Mouse (Mus musculus) left cerebral cortex, postnatal 36 days (tissue): ENCODE results near the gene Esyt1. TPM values are rescaled to one million over a fixed set of nuclear protein-coding genes. Genes with fewer than 3 reads are reported as not detected.

ENCODE experiments used
- DNase-seq, 2 experiments: peaks; one replicate each; pipeline ENCODE4 v3.0.0; 2021 to 2022; ENCODE audit warnings: low spot score in 2 of 2, mixed read lengths in 1 of 2
- intact Hi-C: fragments of 180-260 bp; cut with DNase I; formaldehyde crosslinking; loops from one replicate; pipeline ENCODE4 v1.15.1; 2025
- total RNA-seq, 2 experiments: library from RNA; stranded (reverse); gene quantifications; 2 replicates each; pipeline ENCODE4 v1.2.3; 2021

Gene Esyt1
- total RNA-seq, 2 experiments from 2014 or later = 8.5 to 9.0 TPM

GRCm38 (mm10) chr10:128544674-128545569 is 19.3 kb upstream of the Esyt1 start:
- no peak for DNase-seq

DNA sequence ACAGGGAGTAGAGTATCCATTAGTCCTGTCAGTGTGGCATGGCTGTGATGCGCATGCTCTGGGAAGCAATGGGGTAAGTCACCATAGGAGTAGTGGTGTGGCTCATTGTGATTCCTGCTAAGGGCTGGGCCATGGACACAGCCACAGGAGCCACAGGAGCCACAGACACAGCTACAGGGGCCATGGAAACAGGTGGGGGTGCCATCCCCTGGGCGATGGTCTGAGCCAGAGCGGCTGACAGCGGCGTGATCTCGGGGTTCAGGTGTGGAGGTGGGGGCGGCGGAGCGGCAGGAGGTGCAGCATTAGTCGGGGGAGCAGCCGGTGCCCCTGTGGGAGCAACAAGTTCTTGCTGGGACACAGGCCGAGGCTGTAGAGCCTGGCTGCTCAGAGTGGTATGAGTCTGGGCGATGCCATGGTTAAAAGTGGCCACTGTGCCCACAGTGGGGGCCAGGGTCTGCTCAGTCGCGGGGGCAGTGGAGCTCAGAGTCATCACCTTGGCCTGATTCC is 18.5 kb upstream of the Esyt1 start:
- no peak for DNase-seq
- intact Hi-C loops = no loop called here

More at GRCm38 (mm10) chr10:128544674-128545569, 19.3 kb upstream of the Esyt1 start:
- intact Hi-C loops = loop anchor here (5.0 kb wide), 3 partner anchors 53 to 127 kb away; partner anchors contain the start of genes Myl6, Rps26 and Suox

DNA sequence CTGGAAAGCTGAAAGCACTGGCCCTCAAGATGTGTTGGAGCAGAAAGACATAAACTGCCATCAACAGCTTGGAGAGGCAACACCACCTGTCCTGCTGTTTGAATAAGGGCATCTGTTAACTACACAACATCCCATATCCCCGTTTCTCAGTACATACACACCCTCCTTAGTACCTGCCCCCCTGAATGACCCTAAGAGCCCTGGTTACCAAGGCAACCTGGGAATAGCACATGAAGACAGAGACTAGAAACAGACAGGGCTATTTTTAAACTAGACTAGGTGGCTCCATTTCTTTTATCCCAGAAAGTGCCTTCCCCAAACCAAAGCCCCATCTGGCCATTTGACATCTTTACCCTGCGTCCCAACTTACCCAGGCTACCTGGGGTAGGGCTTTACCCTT is 17.4 kb upstream of the Esyt1 start:
- no peak for DNase-seq
- intact Hi-C loops = no loop called here

- no peak for DNase-seq
- intact Hi-C loops = no loop called here
Observed at GRCm38 (mm10) chr10:128538340-128538870, 12.7 kb upstream of the Esyt1 start.

- intact Hi-C loops = loop anchor here (2.0 kb wide), 1 partner anchor 78 kb away; the partner anchor contains the start of gene Smarcc2
- DNase-seq = peak; percentile 81 to 89
Observed at GRCm38 (mm10) chr10:128536266-128536940, 10.7 kb upstream of the Esyt1 start.

- DNase-seq = peak in 1 of 2 experiments; percentile 32
- intact Hi-C loops = loop anchor here (2.0 kb wide), 1 partner anchor 77 kb away; the partner anchor contains the start of gene Smarcc2
Observed at GRCm38 (mm10) chr10:128535624-128536265, 10.1 kb upstream of the Esyt1 start.

- no peak for DNase-seq
- intact Hi-C loops = no loop called here
Observed at GRCm38 (mm10) chr10:128535206-128535605, 9.5 kb upstream of the Esyt1 start.

DNA sequence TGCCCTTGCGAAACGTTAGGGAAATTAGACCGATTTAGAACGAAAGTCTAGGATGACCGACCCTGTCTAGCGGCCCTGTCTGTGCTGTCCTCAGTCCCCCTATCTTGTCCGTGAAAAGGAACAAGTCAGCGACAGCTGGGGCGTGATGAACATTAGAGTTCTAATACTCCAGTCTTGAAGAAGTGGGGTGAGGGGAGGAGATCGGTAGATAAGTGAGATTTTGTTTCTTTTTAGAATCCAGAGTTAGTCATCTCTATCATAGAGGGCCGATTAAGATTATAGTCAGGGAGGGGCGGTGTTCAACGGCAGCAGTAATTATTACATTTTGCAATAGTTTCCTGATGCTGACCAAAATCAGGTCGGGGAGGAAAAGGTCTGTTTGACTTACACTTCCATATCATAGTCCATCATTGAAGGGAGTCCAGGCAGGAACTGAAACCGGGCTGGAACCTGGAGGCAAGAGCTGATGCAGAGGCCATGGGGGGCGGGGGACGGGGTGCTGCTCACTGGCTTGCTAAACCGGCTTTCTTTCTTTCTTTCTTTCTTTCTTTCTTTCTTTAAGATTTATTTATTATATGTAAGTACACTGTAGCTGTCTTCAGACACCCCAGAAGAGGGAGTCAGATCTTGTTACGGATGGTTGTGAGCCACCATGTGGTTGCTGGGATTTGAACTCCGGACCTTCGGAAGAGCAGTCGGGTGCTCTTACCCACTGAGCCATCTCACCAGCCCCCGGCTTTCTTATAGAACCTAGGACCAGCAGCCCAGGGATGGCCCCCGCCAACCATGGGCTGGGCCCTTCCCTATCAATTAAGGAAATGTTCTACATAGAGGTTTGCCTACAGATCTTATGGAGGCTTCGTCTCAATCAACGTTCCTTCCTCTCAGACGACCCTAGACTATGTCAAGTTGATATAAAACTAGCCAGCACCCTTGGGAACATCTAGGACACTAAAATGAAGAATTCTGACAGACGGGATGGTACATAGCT is 990 bp upstream of the Esyt1 start:
- intact Hi-C loops = no loop called here
- DNase-seq = no peak

- intact Hi-C loops = no loop called here
- DNase-seq = peak; percentile 52 to 66
Observed at GRCm38 (mm10) chr10:128524732-128525662, 674 bp downstream of the Esyt1 start.

DNA sequence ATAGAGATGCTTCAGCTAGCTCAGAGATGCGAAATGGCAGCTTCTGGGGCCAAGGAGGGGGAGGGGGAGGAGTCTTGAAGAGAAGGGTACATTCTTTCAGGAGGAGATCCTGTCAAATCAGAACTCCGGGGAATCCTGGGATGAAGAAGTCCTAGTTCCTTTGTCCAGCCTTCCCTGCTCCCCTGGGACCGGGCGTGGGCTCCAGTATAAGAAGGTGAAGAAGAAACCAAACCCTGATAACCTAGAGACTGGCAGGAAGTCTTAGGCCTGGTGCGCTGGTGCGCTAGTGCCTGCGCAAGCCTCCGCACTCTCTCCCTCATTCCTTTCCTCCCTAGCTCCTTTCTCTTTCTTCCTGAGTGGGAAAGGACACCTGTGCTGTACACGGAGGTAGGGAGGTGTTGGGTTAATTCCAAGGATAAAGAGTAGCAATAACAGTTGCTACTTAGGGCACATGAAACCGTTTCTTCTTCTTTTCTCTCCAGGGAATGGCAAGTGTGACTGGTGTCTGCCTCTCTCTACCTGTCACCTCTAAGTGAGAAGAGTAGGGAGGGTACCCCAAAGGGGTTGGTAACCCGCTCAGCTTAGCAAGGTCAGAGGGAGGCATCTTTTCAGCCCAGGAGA is 1.4 kb downstream of the Esyt1 start:
- no peak for DNase-seq
- intact Hi-C loops = no loop called here

DNA sequence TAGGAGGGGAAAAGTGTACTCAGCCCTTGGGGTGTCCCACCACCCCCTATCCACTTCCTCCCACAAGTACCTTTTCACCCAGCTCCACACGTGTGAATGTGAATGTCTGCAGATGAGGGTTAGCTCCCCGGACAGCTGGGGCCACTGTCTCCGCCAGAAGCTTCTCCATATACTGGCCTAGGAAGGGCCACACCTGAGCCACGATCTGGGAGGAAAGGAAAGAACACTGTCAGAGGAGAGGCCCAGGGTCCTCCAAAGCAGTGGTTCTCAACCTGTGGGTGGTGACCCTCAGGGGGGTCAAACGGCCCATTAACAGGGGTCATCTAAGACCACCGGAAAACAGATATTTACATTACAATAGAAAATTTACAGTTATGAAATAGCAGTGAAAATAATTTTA is 3.3 kb downstream of the Esyt1 start:
- no peak for DNase-seq
- intact Hi-C loops = no loop called here

GRCm38 (mm10) chr10:128520591-128520990 is 5.1 kb downstream of the Esyt1 start:
- intact Hi-C loops = no loop called here
- DNase-seq = no peak

DNA sequence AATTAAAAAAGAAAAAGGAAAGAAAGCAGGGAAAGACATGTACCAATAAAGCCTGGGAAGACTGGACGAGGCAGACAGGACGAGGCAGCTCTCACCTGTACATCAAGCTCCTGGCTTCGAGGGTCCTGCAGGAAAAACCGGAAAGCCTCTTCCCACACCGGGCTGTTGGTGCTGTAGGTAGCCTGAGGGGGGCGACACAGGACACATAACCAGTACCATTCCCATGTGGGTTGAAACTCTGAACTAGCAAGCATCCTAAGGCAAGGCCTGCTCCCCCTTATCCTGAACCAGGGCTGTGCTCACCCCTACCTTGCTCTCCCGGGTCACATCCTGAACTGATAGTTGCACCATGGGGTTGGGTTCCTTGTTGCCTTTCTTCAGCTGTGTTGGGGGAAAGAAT is 6.8 kb downstream of the Esyt1 start:
- peak in 1 of 2 experiments; percentile 31 for DNase-seq
- intact Hi-C loops = no loop called here

GRCm38 (mm10) chr10:128516677-128517076 is 9.0 kb downstream of the Esyt1 start:
- DNase-seq = no peak
- intact Hi-C loops = no loop called here

DNA sequence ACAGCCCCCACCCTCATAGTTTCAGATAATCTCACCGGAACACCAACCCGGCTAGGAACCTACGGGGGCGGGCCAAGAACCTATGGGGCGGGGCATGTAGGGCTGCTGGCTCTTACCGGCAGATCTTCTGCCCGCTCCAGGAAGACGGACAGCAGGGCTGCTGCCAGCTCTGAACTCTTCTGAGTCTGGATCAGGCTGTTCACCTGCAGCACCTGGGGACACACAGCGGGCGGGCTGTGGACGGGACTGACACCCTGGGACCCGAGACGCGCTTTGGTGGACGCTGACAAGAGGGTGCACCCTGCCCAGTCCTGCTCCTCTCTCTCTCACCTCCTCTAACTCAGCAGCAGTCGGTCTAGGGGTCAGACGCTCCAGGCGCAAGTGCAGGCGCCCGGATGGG is 9.6 kb downstream of the Esyt1 start:
- intact Hi-C loops = no loop called here
- DNase-seq = no peak

DNA sequence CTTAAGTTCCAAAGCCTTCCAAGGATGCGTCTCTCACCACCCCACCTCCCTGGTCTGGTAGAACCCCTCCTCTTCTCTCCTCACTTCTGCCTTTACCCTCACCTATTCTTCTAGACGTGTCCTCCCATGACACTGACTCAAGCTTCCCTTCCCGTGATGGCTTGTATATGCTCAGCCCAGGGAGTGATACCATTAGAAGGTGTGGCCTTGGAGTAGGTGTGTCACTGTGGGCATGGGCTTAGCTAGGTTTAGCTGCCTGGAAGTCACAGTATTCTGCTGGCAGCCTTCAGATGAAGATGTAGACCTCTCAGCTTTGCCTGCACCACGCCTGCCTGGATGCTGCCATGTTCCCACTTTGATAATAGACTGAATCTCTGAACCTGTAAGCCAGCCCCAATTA is 10.6 kb downstream of the Esyt1 start:
- no peak for DNase-seq
- intact Hi-C loops = no loop called here

DNA sequence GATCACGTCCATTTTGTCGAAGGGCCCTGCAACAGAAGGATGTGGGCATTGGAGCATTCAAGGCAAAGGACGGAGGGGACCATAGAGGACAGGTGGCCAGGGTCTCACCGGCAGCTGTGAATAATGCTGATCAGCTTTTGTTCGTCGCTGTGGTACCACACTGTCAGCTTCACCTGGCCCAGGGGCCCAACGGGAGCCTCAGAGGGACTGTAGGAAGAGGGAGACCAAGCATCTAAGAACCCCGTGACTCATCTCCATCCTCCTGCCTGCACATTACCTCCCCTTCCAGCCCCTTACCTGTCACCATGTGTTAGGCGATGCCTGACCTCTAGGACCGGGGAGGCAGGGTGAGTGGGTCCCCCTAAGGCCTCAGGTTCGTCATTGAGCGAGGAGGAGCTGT is 13.9 kb downstream of the Esyt1 start:
- intact Hi-C loops = no loop called here
- no peak for DNase-seq
